Mouse (Mus musculus) kidney, postnatal 0 days (tissue): Measurements from ENCODE around the gene Erp27. TPM values are rescaled to one million over a fixed set of nuclear protein-coding genes. Genes with fewer than 3 reads are reported as not detected.

Source experiments
- ATAC-seq: fragments of 200-750 bp; cut with Nextera tagmentation; replicated peaks from 2 replicates; pipeline ENCODE4 v1.8.0; 2017; ENCODE audit warnings: low read depth, moderate number of reproducible peaks, moderate TSS enrichment, moderate library complexity; ENCODE audit not compliant: low FRiP score
- DNase-seq: peaks from one replicate; pipeline ENCODE4 v3.0.0-alpha.2; 2016; ENCODE audit warnings: low spot score
- H3K27ac ChIP-seq: fragments of 300-500 bp; sonication (generic); 2 replicates; pipeline ENCODE4 v1.5.1; 2014; ENCODE audit warnings: mild to moderate bottlenecking
- H3K27me3 ChIP-seq: fragments of 300-500 bp; sonication (generic); 2 replicates; pipeline ENCODE4 v1.6.1; 2014; ENCODE audit warnings: low read length, mixed read lengths; ENCODE audit not compliant: insufficient read depth
- H3K36me3 ChIP-seq: fragments of 300-500 bp; sonication (generic); 2 replicates; pipeline ENCODE4 v1.6.1; 2014; ENCODE audit warnings: low read length, mixed read lengths; ENCODE audit not compliant: insufficient read depth
- H3K4me1 ChIP-seq: fragments of 300-500 bp; sonication (generic); replicated peaks from 2 replicates; pipeline ENCODE4 v1.6.1; 2014; ENCODE audit warnings: antibody characterized with exemption, low read length, mixed read lengths; ENCODE audit not compliant: insufficient read depth
- H3K4me2 ChIP-seq: fragments of 300-500 bp; sonication (generic); 2 replicates; pipeline ENCODE4 v1.6.1; 2014; ENCODE audit warnings: mild to moderate bottlenecking, low read length, moderate library complexity, mixed read lengths
- H3K4me3 ChIP-seq: fragments of 300-500 bp; sonication (generic); replicated peaks from 2 replicates; pipeline ENCODE4 v1.5.1; 2014; ENCODE audit warnings: low read depth, low read length
- H3K9ac ChIP-seq: fragments of 300-500 bp; sonication (generic); 2 replicates; pipeline ENCODE4 v1.6.1; 2014; ENCODE audit warnings: low read depth, low read length
- H3K9me3 ChIP-seq: fragments of 300-500 bp; sonication (generic); replicated peaks from 2 replicates; pipeline ENCODE4 v1.6.1; 2016; ENCODE audit warnings: low read length, inconsistent platforms, mixed read lengths
- CTCF ChIP-seq: IDR thresholded peaks from 2 replicates; pipeline ENCODE4 v1.5.1; 2016; ENCODE audit warnings: antibody characterized with exemption, low read depth, mild to moderate bottlenecking, moderate library complexity
- WGBS: fragments of 180-500 bp; shearing (Covaris S2); extraction: QIAGEN DNeasy Blood & Tissue Kit; methylation state at CpG from one replicate; pipeline ENCODE4 v1.1.7; 2014; 5-methylcytosine and 5-hydroxymethylcytosine counted together
- polyA plus RNA-seq: library from polyadenylated mRNA; unstranded; fragments of >200 nt; fragmentation: Nextera tagmentation; extraction: Ambion mirVana; gene quantifications from 2 replicates; pipeline ENCODE4 v1.2.1, GENCODE M21; 2015

Erp27 gene
- polyA plus RNA-seq, 1 experiment from 2014 or later, result 0.34 TPM

DNA sequence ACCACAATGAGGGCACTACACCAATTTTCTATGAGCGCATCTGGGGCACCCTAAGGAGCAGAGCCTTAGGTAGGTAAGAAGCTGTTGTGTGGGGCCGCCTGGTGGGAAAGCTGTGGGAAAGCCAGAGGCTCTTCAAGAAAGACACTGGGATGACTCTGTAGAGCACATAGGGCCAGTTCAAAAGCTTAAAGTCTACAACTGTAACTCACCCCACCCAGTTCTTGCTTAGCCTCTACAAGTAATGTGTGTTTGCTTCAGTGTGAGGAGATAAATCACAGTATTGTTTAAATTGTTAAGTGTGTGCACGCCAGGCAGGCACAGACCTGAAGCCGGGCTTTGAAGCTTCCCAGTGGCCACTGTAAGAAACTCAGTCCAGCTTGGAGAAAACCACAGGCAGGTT is 55.8 kb downstream of the Erp27 start:
- Histone ChIP-seq H3K4me1 (no peaks in the 10 kb centered on the region), H3K9me3 (no peaks in the 10 kb centered on the region), H3K4me3 (no peak overlapping the region), H3K4me2 (no peak overlapping the region), H3K27me3 (no peaks in the 10 kb centered on the region), H3K27ac (0 out of 2 replicates have a peak overlapping the region, but pooled peaks have one; percentile 22), H3K36me3 (no peaks in the 10 kb centered on the region), H3K9ac (no peak overlapping the region)
- DNase-seq (peak; percentile 42), ATAC-seq (no peak)
- 62% methylated on average over 4 of the region's 4 CpGs for WGBS
- TF ChIP-seq CTCF, result no peak

GRCm38 (mm10) chr6:136865360-136865759 is 56.6 kb downstream of the Erp27 start:
- Histone ChIP-seq H3K4me3 (no peak overlapping the region), H3K36me3 (no peaks in the 10 kb centered on the region), H3K9ac (no peak overlapping the region), H3K4me1 (no peaks in the 10 kb centered on the region), H3K27me3 (no peaks in the 10 kb centered on the region), H3K9me3 (no peaks in the 10 kb centered on the region), H3K27ac (no peak overlapping the region), H3K4me2 (no peak overlapping the region)
- no peak for TF ChIP-seq CTCF
- no peak for DNase-seq
- no peak for ATAC-seq
- WGBS, result 90% methylated on average over 5 of the region's 5 CpGs

DNA sequence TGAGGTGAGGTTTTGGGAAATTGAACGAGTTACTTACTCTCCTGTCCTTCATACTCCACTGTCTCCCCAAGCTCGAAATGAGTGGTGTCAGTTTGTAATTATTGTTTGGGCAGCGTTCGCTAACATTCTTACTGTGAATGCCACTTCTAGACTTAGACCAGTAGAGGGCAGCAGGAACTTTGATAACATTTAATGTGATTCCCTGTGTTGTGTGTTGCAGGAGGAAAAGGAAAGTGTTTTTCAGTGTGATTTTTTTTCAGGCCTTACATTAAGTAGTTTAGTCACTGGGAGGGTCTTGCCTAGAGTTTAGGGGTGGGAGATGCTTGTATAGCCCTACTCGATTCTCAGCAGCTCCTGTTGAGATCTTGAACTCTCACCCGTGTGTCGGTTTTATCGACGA is 61.0 kb downstream of the Erp27 start:
- no peak overlapping the region for H3K4me2 ChIP-seq
- H3K27ac ChIP-seq, result no peak overlapping the region

GRCm38 (mm10) chr6:136858420-136858819 is 63.6 kb downstream of the Erp27 start:
- no peak for ATAC-seq

More for the DNA sequence above, 61.0 kb downstream of the Erp27 start:
- DNase-seq, result peak; percentile 94
- Histone ChIP-seq H3K9ac (no peak overlapping the region), H3K4me3 (no peak overlapping the region), H3K36me3 (no peaks in the 10 kb centered on the region), H3K27me3 (no peaks in the 10 kb centered on the region), H3K4me1 (0 out of 2 replicates have a peak, but pooled peaks cover 8% of the 10 kb centered on the region), H3K9me3 (no peaks in the 10 kb centered on the region)
- TF ChIP-seq CTCF, result peak; percentile 97
- 34% methylated on average over 9 of the region's 9 CpGs for WGBS
- 0 out of 2 replicates have a peak, but pooled peaks have one; percentile 19 for ATAC-seq

GRCm38 (mm10) chr6:136857873-136858260 is 64.1 kb downstream of the Erp27 start:
- Histone ChIP-seq H3K36me3 (no peaks in the 10 kb centered on the region), H3K9ac (0 out of 2 replicates have a peak overlapping the region, but pooled peaks have one; percentile 32), H3K27ac (peak overlapping the region; percentile 83), H3K4me2 (peak overlapping the region; percentile 40; the same call in 1 of the 2 replicates), H3K9me3 (no peaks in the 10 kb centered on the region), H3K4me1 (peaks cover 9% of the 10 kb centered on the region; the same call in 1 of the 2 replicates), H3K4me3 (peak overlapping the region; percentile 9; the same call in 1 of the 2 replicates), H3K27me3 (no peaks in the 10 kb centered on the region)
- DNase-seq (peak; percentile 91), ATAC-seq (no peak)
- WGBS, result 27% methylated on average over 11 of the region's 11 CpGs
- TF ChIP-seq CTCF, result no peak

More at GRCm38 (mm10) chr6:136858420-136858819, 63.6 kb downstream of the Erp27 start:
- Histone ChIP-seq H3K36me3 (no peaks in the 10 kb centered on the region), H3K9ac (no peak overlapping the region), H3K27ac (peak overlapping the region; percentile 64), H3K4me1 (0 out of 2 replicates have a peak, but pooled peaks cover 8% of the 10 kb centered on the region), H3K4me3 (no peak overlapping the region), H3K4me2 (no peak overlapping the region), H3K9me3 (no peaks in the 10 kb centered on the region), H3K27me3 (no peaks in the 10 kb centered on the region)
- no peak for TF ChIP-seq CTCF
- WGBS, result 57% methylated on average over 8 of the region's 8 CpGs
- no peak for DNase-seq

Other genes starting within 250 kb of the Erp27 start
- 0.04 and 0.11 TPM in 2 replicates for gene Gucy2c, start 140.4 kb downstream of the Erp27 start, polyA plus RNA-seq
- gene Hist4h4, start 117.8 kb downstream of the Erp27 start, polyA plus RNA-seq, result 0.64 and 0.88 TPM in 2 replicates
- 168 and 180 TPM in 2 replicates for gene H2afj, start 113.9 kb downstream of the Erp27 start, polyA plus RNA-seq
- gene BC049715, start 94.6 kb downstream of the Erp27 start, polyA plus RNA-seq, result 1.6 and 2.1 TPM in 2 replicates
- gene Wbp11, start 93.9 kb downstream of the Erp27 start, polyA plus RNA-seq, result 76.4 and 82.9 TPM in 2 replicates
- gene Smco3, start 86.7 kb downstream of the Erp27 start, polyA plus RNA-seq, result 2.1 TPM in 2 replicates
- 7.4 and 9.3 TPM in 2 replicates for gene Art4, start 64.4 kb downstream of the Erp27 start, polyA plus RNA-seq
- gene Mgp, start 46.4 kb downstream of the Erp27 start, polyA plus RNA-seq, result 605 and 626 TPM in 2 replicates
- 0.04 and 0.67 TPM in 2 replicates for gene Pde6h, start 1.7 kb upstream of the Erp27 start, polyA plus RNA-seq
- gene Arhgdib, start 19.7 kb upstream of the Erp27 start, polyA plus RNA-seq, result 105 and 106 TPM in 2 replicates
- 23.9 and 24.5 TPM in 2 replicates for gene Rerg, start 248.3 kb upstream of the Erp27 start, polyA plus RNA-seq